Mouse (Mus musculus) cerebellum, adult 9-11 months (tissue): ENCODE results near the gene Ano4.
"Not testable (repeated sequence)": the region's sequence is repeated elsewhere in the genome, so short reads cannot be mapped to it uniquely, and the experiment has no call there.

Experiments
- DNase-seq: peaks from one replicate; pipeline ENCODE4 v3.0.0; 2022

Ano4 gene

GRCm38 (mm10) chr10:89111466-89111865 is 233.1 kb downstream of the Ano4 start:
- no peak for DNase-seq

- DNase-seq = no peak
Observed at GRCm38 (mm10) chr10:89110917-89111316, 233.6 kb downstream of the Ano4 start.

- peak; percentile 4 for DNase-seq
Observed at GRCm38 (mm10) chr10:89103594-89103993, 241.0 kb downstream of the Ano4 start.

- DNase-seq = no peak
Observed at GRCm38 (mm10) chr10:89102025-89102424, 242.5 kb downstream of the Ano4 start.

GRCm38 (mm10) chr10:89098183-89098582 is 246.4 kb downstream of the Ano4 start:
- DNase-seq = no peak

- DNase-seq = no peak
Observed at GRCm38 (mm10) chr10:89092350-89093040, 252.1 kb downstream of the Ano4 start.

GRCm38 (mm10) chr10:89077447-89077846 is 267.1 kb downstream of the Ano4 start:
- no peak for DNase-seq

- no peak for DNase-seq
Observed at GRCm38 (mm10) chr10:89055891-89056290, 288.7 kb downstream of the Ano4 start.

- not testable (repeated sequence) for DNase-seq
Observed at GRCm38 (mm10) chr10:89044921-89045320, 299.6 kb downstream of the Ano4 start.

- no peak for DNase-seq
Observed at GRCm38 (mm10) chr10:89044166-89044565, 300.4 kb downstream of the Ano4 start.

- DNase-seq = no peak
Observed at GRCm38 (mm10) chr10:89018926-89019325, 325.6 kb downstream of the Ano4 start.

GRCm38 (mm10) chr10:89008303-89008702 is 336.3 kb downstream of the Ano4 start:
- no peak for DNase-seq

GRCm38 (mm10) chr10:89004518-89004917 is 340.0 kb downstream of the Ano4 start:
- no peak for DNase-seq

- no peak for DNase-seq
Observed at GRCm38 (mm10) chr10:88986925-88987324, 357.6 kb downstream of the Ano4 start.

GRCm38 (mm10) chr10:88983444-88983843 is 361.1 kb downstream of the Ano4 start:
- DNase-seq = no peak

- DNase-seq = no peak
Observed at GRCm38 (mm10) chr10:88979451-88979850, 365.1 kb downstream of the Ano4 start.

- no peak for DNase-seq
Observed at GRCm38 (mm10) chr10:88978932-88979331, 365.6 kb downstream of the Ano4 start.

GRCm38 (mm10) chr10:88970951-88971725 is 373.4 kb downstream of the Ano4 start:
- DNase-seq = no peak

- no peak for DNase-seq
Observed at GRCm38 (mm10) chr10:88968586-88968985, 376.0 kb downstream of the Ano4 start.

GRCm38 (mm10) chr10:88960791-88961190 is 383.8 kb downstream of the Ano4 start:
- DNase-seq = no peak

- DNase-seq = no peak
Observed at GRCm38 (mm10) chr10:88950297-88950653, 394.3 kb downstream of the Ano4 start.

- no peak for DNase-seq
Observed at GRCm38 (mm10) chr10:88949649-88950296, 394.8 kb downstream of the Ano4 start.
